In genomic region chr2:151533632-151534031, GRCm38 (mm10) we compare ENCODE assay signal across 26 mouse cellular contexts. TPM values are rescaled to one million over a fixed set of nuclear protein-coding genes. Genes with fewer than 3 reads are reported as not detected.
DNase-seq lines count a peak whose midpoint lies in the region; ATAC-seq lines count a peak whose summit lies in the region.
"Had no signal": no experiment of that assay in that cellular context is flagged by ENCODE, and none has a peak within 500 bp of the region (broad histone marks: within the 10 kb centered on the region; RNA-seq: fewer than 3 reads in every experiment).

No protein-coding gene starts in this region.

- DNase-seq in heart, adult 11 months, result peak; percentile 94
- no peak for DNase-seq in heart, embryonic 10.5 days (ENCODE audit: low spot score)
- peak; percentile 36 for DNase-seq in thymus, postnatal 14 days
- DNase-seq in thymus, adult 18-20 months, result no peak
- DNase-seq in cerebellum, adult 11 months, result no peak
- no peak for DNase-seq in adrenal gland, adult 8-10 months
- DNase-seq in adrenal gland, postnatal 10 days, result no peak
- DNase-seq: cerebellum, adult 2 months; heart, adult 2 months; kidney, adult 8-10 months; kidney, postnatal 25 days; layer of hippocampus, adult 9-11 months; lung, embryonic 14.5 days; thymus, adult 2 months had no signal

- no peak overlapping the region for H3K4me2 ChIP-seq in liver, embryonic 16.5 days (ENCODE audit: low read depth, low read length)
- H3K4me2 ChIP-seq: embryonic facial prominence, embryonic 12.5 days; forebrain, embryonic 15.5 days; lung, embryonic 14.5 days; neural tube, embryonic 13.5 days had no signal

- WGBS in heart, embryonic 10.5 days, result 87% methylated on average over 6 of the region's 6 CpGs
- WGBS in liver, embryonic 16.5 days (ENCODE audit: insufficient replicate concordance), result 33% methylated on average over 6 of the region's 6 CpGs

- ATAC-seq in liver, embryonic 16.5 days (ENCODE audit: low read depth), result 0 out of 2 replicates have a peak, but pooled peaks have one; percentile 8
- ATAC-seq: forebrain, embryonic 15.5 days had no signal

- H3K4me3 ChIP-seq in heart, embryonic 10.5 days, result no peak overlapping the region
- H3K4me3 ChIP-seq in liver, embryonic 16.5 days (ENCODE audit: low read depth, low read length), result no peak overlapping the region
- H3K4me3 ChIP-seq: embryonic facial prominence, embryonic 12.5 days; forebrain, embryonic 15.5 days; heart, adult 2 months; midbrain, embryonic 10.5 days; neural tube, embryonic 13.5 days had no signal

- no peaks in the 10 kb centered on the region for H3K9me3 ChIP-seq in heart, embryonic 10.5 days
- H3K9me3 ChIP-seq in liver, embryonic 16.5 days (replicated peaks; ENCODE audit: control insufficient read depth, low read length), result no peaks in the 10 kb centered on the region
- H3K9me3 ChIP-seq: embryonic facial prominence, embryonic 12.5 days; forebrain, embryonic 15.5 days; midbrain, embryonic 10.5 days; neural tube, embryonic 13.5 days had no signal

- H3K36me3 ChIP-seq in heart, embryonic 10.5 days, result no peaks in the 10 kb centered on the region
- H3K36me3 ChIP-seq in liver, embryonic 16.5 days (ENCODE audit: control insufficient read depth, insufficient read depth), result no peaks in the 10 kb centered on the region
- H3K36me3 ChIP-seq: embryonic facial prominence, embryonic 12.5 days; forebrain, embryonic 15.5 days; midbrain, embryonic 10.5 days; neural tube, embryonic 13.5 days had no signal

- no peaks in the 10 kb centered on the region for H3K27me3 ChIP-seq in heart, embryonic 10.5 days (ENCODE audit: insufficient read depth, poor library complexity, severe bottlenecking)
- H3K27me3 ChIP-seq in liver, embryonic 16.5 days (ENCODE audit: control insufficient read depth, insufficient read depth, low read depth, low read length), result no peaks in the 10 kb centered on the region
- H3K27me3 ChIP-seq: embryonic facial prominence, embryonic 12.5 days; forebrain, embryonic 15.5 days; neural tube, embryonic 13.5 days had no signal

- no peak overlapping the region for H3K27ac ChIP-seq in heart, embryonic 10.5 days
- no peak overlapping the region for H3K27ac ChIP-seq in liver, embryonic 16.5 days (ENCODE audit: low read length)
- H3K27ac ChIP-seq: embryonic facial prominence, embryonic 12.5 days; forebrain, embryonic 15.5 days; heart, adult 2 months; midbrain, embryonic 10.5 days; neural tube, embryonic 13.5 days had no signal

- H3K9ac ChIP-seq in liver, embryonic 16.5 days (ENCODE audit: low read depth, low read length), result no peak overlapping the region
- H3K9ac ChIP-seq: embryonic facial prominence, embryonic 12.5 days; forebrain, embryonic 15.5 days; lung, embryonic 14.5 days; neural tube, embryonic 13.5 days had no signal

- H3K4me1 ChIP-seq in heart, embryonic 10.5 days, result peaks cover 14% of the 10 kb centered on the region
- H3K4me1 ChIP-seq in liver, embryonic 16.5 days (ENCODE audit: control insufficient read depth, low read depth, low read length), result peaks cover 2% of the 10 kb centered on the region; the same call in 1 of the 2 replicates
- H3K4me1 ChIP-seq: embryonic facial prominence, embryonic 12.5 days; neural tube, embryonic 13.5 days had no signal

RNA-seq across cellular contexts. Expression of gene Fkbp1a, which starts 8.7 kb away (rescaled TPM):
- polyA plus RNA-seq in heart, embryonic 10.5 days (2016; fragmentation: Nextera tagmentation; extraction: Ambion mirVana), result 933 and 973 TPM in 2 replicates
- polyA plus RNA-seq in liver, embryonic 16.5 days (2015; fragmentation: Nextera tagmentation; extraction: Ambion mirVana), result 112 and 114 TPM in 2 replicates
- 100 to 1,000 TPM; 231 to 315 (median 255) TPM for total RNA-seq in adrenal gland, adult 8-10 months (2022)
- total RNA-seq in adrenal gland, postnatal 10 days (2021), result 100 to 1,000 TPM; 265 to 283 TPM

RNA-seq across cellular contexts. Expression of gene Sdcbp2, which starts 38.8 kb away (rescaled TPM):
- 1.00 and 1.1 TPM in 2 replicates for polyA plus RNA-seq in heart, embryonic 10.5 days (2016; fragmentation: Nextera tagmentation; extraction: Ambion mirVana)
- polyA plus RNA-seq in liver, embryonic 16.5 days (2015; fragmentation: Nextera tagmentation; extraction: Ambion mirVana), result 0.06 and 0.24 TPM in 2 replicates
- 1 to 10 TPM; 1.1 to 1.8 (median 1.3) TPM for total RNA-seq in adrenal gland, adult 8-10 months (2022)
- 1 to 10 TPM; 2.2 to 2.3 TPM for total RNA-seq in adrenal gland, postnatal 10 days (2021)

RNA-seq across cellular contexts. Expression of gene Nsfl1c, which starts 39.6 kb away (rescaled TPM):
- 195 and 247 TPM in 2 replicates for polyA plus RNA-seq in heart, embryonic 10.5 days (2016; fragmentation: Nextera tagmentation; extraction: Ambion mirVana)
- polyA plus RNA-seq in liver, embryonic 16.5 days (2015; fragmentation: Nextera tagmentation; extraction: Ambion mirVana), result 54.7 and 63.0 TPM in 2 replicates
- 100 to 1,000 TPM; 149 to 160 (median 153) TPM for total RNA-seq in adrenal gland, adult 8-10 months (2022)
- 100 to 1,000 TPM; 100 to 114 TPM for total RNA-seq in adrenal gland, postnatal 10 days (2021)

RNA-seq across cellular contexts. Expression of gene 4921509C19Rik, which starts 57.7 kb away (rescaled TPM):
- polyA plus RNA-seq in heart, embryonic 10.5 days (2016; fragmentation: Nextera tagmentation; extraction: Ambion mirVana), result not detected in 2 replicates
- polyA plus RNA-seq in liver, embryonic 16.5 days (2015; fragmentation: Nextera tagmentation; extraction: Ambion mirVana), result not detected in 2 replicates
- total RNA-seq in adrenal gland, adult 8-10 months (2022), result not detected
- not detected for total RNA-seq in adrenal gland, postnatal 10 days (2021)
- total RNA-seq: gastrocnemius, adult 8-10 months; heart, adult 2 months; left cerebral cortex, adult 8-10 months had no signal
- polyA plus RNA-seq: cerebellum, adult 2 months; cortical plate, adult 2 months; embryonic facial prominence, embryonic 12.5 days; forebrain, embryonic 15.5 days; heart, adult 2 months; heart, embryonic 16.5 days; hindbrain, embryonic 11.5 days; limb, embryonic 11.5 days; lung, embryonic 14.5 days; midbrain, embryonic 10.5 days; neural tube, embryonic 13.5 days; stomach, embryonic 14.5 days; thymus, adult 2 months had no signal

Comparison
In these comparisons a context has a peak if more than half of its experiments do, and no peak if none do; other contexts are left out.
1. DNase-seq: peak in heart, adult 11 months (single experiment) and thymus, postnatal 14 days (single experiment); none in heart, embryonic 10.5 days (single experiment), thymus, adult 18-20 months (0 of 2), cerebellum, adult 11 months (single experiment), adrenal gland, adult 8-10 months (single experiment) and adrenal gland, postnatal 10 days (single experiment).